Mouse (Mus musculus) heart, postnatal 0 days (tissue): ENCODE measurements around the gene Nsmf. TPM values are rescaled to one million over a fixed set of nuclear protein-coding genes. Genes with fewer than 3 reads are reported as not detected.
A peak's percentile ranks its signal among the peaks of the same experiment; 100 is the strongest.

ENCODE experiments used
- ATAC-seq: fragments of 200-750 bp; cut with Nextera tagmentation; 2 replicates; pipeline ENCODE4 v1.8.0; 2017; ENCODE audit warnings: low read depth, moderate number of reproducible peaks, moderate library complexity; ENCODE audit not compliant: insufficient read depth
- DNase-seq: peaks from one replicate; pipeline ENCODE4 v3.0.0-alpha.2; 2016; ENCODE audit warnings: low spot score
- H3K27ac ChIP-seq: fragments of 300-500 bp; sonication (generic); 2 replicates; pipeline ENCODE4 v1.5.1; 2014; ENCODE audit warnings: low read depth, mild to moderate bottlenecking
- H3K27me3 ChIP-seq: fragments of 300-500 bp; sonication (generic); 2 replicates; pipeline ENCODE4 v1.6.1; 2014; ENCODE audit warnings: low read length, mixed read lengths; ENCODE audit not compliant: control insufficient read depth, insufficient read depth
- H3K36me3 ChIP-seq: fragments of 300-500 bp; sonication (generic); replicated peaks from 2 replicates; pipeline ENCODE4 v1.6.1; 2014; ENCODE audit warnings: low read length, mixed read lengths; ENCODE audit not compliant: control insufficient read depth, insufficient read depth
- H3K4me1 ChIP-seq: fragments of 300-500 bp; sonication (generic); 2 replicates; pipeline ENCODE4 v1.6.1; 2014; ENCODE audit warnings: antibody characterized with exemption; ENCODE audit not compliant: control insufficient read depth, insufficient read depth
- H3K4me2 ChIP-seq: fragments of 300-500 bp; sonication (generic); 2 replicates; pipeline ENCODE4 v1.6.1; 2014; ENCODE audit warnings: low read depth, mild to moderate bottlenecking, low read length, moderate library complexity
- H3K4me3 ChIP-seq: fragments of 300-500 bp; sonication (generic); 2 replicates; pipeline ENCODE4 v1.5.1; 2014; ENCODE audit warnings: low read depth, low read length
- H3K9ac ChIP-seq: fragments of 300-500 bp; sonication (generic); replicated peaks from 2 replicates; pipeline ENCODE4 v1.6.1; 2014; ENCODE audit warnings: low read depth, low read length, mixed read lengths
- H3K9me3 ChIP-seq: fragments of 300-500 bp; sonication (generic); replicated peaks from 2 replicates; pipeline ENCODE4 v1.6.1; 2016; ENCODE audit warnings: low read length; ENCODE audit not compliant: control insufficient read depth
- CTCF ChIP-seq: IDR thresholded peaks from 2 replicates; pipeline ENCODE4 v1.5.1; 2016; ENCODE audit warnings: antibody characterized with exemption, control low read depth, low read depth
- EP300 ChIP-seq: IDR thresholded peaks from 2 replicates; pipeline ENCODE4 v1.6.1; 2016; ENCODE audit warnings: antibody characterized with exemption, low read depth
- WGBS: fragments of 180-500 bp; shearing (Covaris S2); extraction: QIAGEN DNeasy Blood & Tissue Kit; methylation state at CpG from one replicate; pipeline ENCODE4 v1.1.7; 2014; 5-methylcytosine and 5-hydroxymethylcytosine counted together
- polyA plus RNA-seq: library from polyadenylated mRNA; unstranded; fragments of >200 nt; fragmentation: Nextera tagmentation; extraction: Ambion mirVana; gene quantifications from 2 replicates; pipeline ENCODE4 v1.2.1, GENCODE M21; 2015
- total RNA-seq: library from RNA; depleted of rRNA; stranded (reverse); fragments of >200 nt; gene quantifications from 2 replicates; pipeline ENCODE4 v1.2.3, GENCODE M21; 2014; ENCODE audit warnings: low replicate concordance; rRNA removed

Gene Nsmf
- total RNA-seq (68.3 and 86.7 TPM in 2 replicates), polyA plus RNA-seq (33.5 and 36.0 TPM in 2 replicates)

GRCm38 (mm10) chr2:25054221-25055067 lies at the start of gene Nsmf:
Gene Nsmf, plus strand, starts transcription at chr2:25054355.
- DNase-seq (peak; percentile 87), ATAC-seq (peak; percentile 90)
- Histone ChIP-seq H3K4me2 (peak within 1 kb of the TSS; percentile 90), H3K9me3 (no peaks in the 10 kb centered on the region), H3K4me3 (peak within 1 kb of the TSS; percentile 91), H3K27me3 (no peaks in the 10 kb centered on the region), H3K4me1 (peaks cover 7% of the 10 kb centered on the region; the same call in 1 of the 2 replicates), H3K36me3 (peaks cover 27% of the 10 kb centered on the region), H3K27ac (peak within 1 kb of the TSS; percentile 31; the same call in 1 of the 2 replicates), H3K9ac (peak within 1 kb of the TSS; percentile 81)
- TF ChIP-seq CTCF (peak; percentile 6; the same call in 1 of the 2 replicates), EP300 (no peak)
- WGBS = 5% methylated on average over 45 of the region's 47 CpGs

- Histone ChIP-seq H3K27ac (no peak overlapping the region), H3K4me2 (no peak overlapping the region), H3K4me3 (no peak overlapping the region), H3K27me3 (no peaks in the 10 kb centered on the region), H3K9ac (no peak overlapping the region), H3K9me3 (no peaks in the 10 kb centered on the region), H3K36me3 (0 out of 2 replicates have a peak, but pooled peaks cover 6% of the 10 kb centered on the region), H3K4me1 (no peaks in the 10 kb centered on the region)
- TF ChIP-seq EP300 (no peak), CTCF (no peak)
- DNase-seq (no peak), ATAC-seq (no peak)
- WGBS = 79% methylated on average over 1 of the region's 1 CpGs
These were observed 47.4 kb upstream of the Nsmf start for GRCm38 (mm10) chr2:25006767-25007166.

GRCm38 (mm10) chr2:25008250-25008649 lies 45.9 kb upstream of the Nsmf start:
- no peak overlapping the region for H3K4me2 ChIP-seq
- no peak for ATAC-seq
- H3K27ac ChIP-seq = no peak overlapping the region
- H3K27me3 ChIP-seq = no peaks in the 10 kb centered on the region
- no peaks in the 10 kb centered on the region for H3K36me3 ChIP-seq
- no peaks in the 10 kb centered on the region for H3K4me1 ChIP-seq
- H3K9me3 ChIP-seq = no peaks in the 10 kb centered on the region
- no peak overlapping the region for H3K9ac ChIP-seq
- H3K4me3 ChIP-seq = no peak overlapping the region
- TF ChIP-seq CTCF = no peak
- TF ChIP-seq EP300 = no peak
- DNase-seq = no peak

- ATAC-seq (no peak), DNase-seq (no peak)
- Histone ChIP-seq H3K9ac (no peak overlapping the region), H3K27me3 (no peaks in the 10 kb centered on the region), H3K4me3 (no peak overlapping the region), H3K36me3 (peaks cover 9% of the 10 kb centered on the region), H3K4me1 (no peaks in the 10 kb centered on the region), H3K9me3 (no peaks in the 10 kb centered on the region), H3K4me2 (no peak overlapping the region), H3K27ac (no peak overlapping the region)
- TF ChIP-seq EP300 (no peak), CTCF (no peak)
- WGBS = 90% methylated on average over 1 of the region's 1 CpGs
These were observed 31.5 kb upstream of the Nsmf start for GRCm38 (mm10) chr2:25022678-25023077.

GRCm38 (mm10) chr2:25025109-25025508 lies 29.0 kb upstream of the Nsmf start:
- no peaks in the 10 kb centered on the region for H3K4me1 ChIP-seq
- WGBS = 90% methylated on average over 1 of the region's 1 CpGs
- H3K9me3 ChIP-seq = no peaks in the 10 kb centered on the region
- H3K9ac ChIP-seq = no peak overlapping the region
- H3K27me3 ChIP-seq = no peaks in the 10 kb centered on the region
- H3K4me3 ChIP-seq = no peak overlapping the region
- no peak overlapping the region for H3K4me2 ChIP-seq
- H3K27ac ChIP-seq = no peak overlapping the region
- ATAC-seq (no peak), DNase-seq (no peak)
- TF ChIP-seq EP300 (no peak), CTCF (no peak)
- H3K36me3 ChIP-seq = peaks cover 9% of the 10 kb centered on the region
